In the genomic region with DNA sequence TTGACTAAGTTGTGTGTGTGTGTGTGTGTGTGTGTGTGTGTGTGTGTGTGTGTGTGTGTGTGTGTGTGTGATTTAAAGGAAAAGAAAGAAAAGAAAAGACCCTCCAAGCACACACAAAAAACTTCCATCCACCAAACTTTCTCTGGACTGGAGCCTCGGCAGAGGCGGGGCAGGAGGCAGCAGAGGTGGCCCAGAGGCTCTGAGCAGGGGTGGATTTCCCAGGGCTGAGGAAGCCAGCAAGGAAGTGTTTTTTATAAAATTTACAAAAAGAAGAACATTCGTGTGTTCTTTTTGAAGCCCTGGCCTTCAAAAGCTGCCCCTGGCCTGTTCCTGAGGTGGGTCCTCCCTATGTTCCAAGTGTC, we compare ENCODE assay signal across 8 mouse cellular contexts. TPM values are rescaled to one million over a fixed set of nuclear protein-coding genes. Genes with fewer than 3 reads are reported as not detected.
DNase-seq lines count a peak whose midpoint lies in the region; ATAC-seq and TF ChIP-seq lines count a peak whose summit lies in the region.

No protein-coding gene starts in this region.

- H3K27me3 ChIP-seq in neural tube, embryonic 11.5 days (ENCODE audit: control insufficient read depth, insufficient read depth, low read length): peaks cover 72% of the 10 kb centered on the region
- H3K27me3 ChIP-seq in liver, embryonic 11.5 days (replicated peaks; ENCODE audit: control insufficient read depth, insufficient read depth, low read length): peaks cover 59% of the 10 kb centered on the region

- H3K4me1 ChIP-seq in neural tube, embryonic 11.5 days (ENCODE audit: control insufficient read depth, insufficient read depth, low read length): peaks cover 43% of the 10 kb centered on the region
- peaks cover 27% of the 10 kb centered on the region for H3K4me1 ChIP-seq in liver, embryonic 11.5 days (replicated peaks; ENCODE audit: control insufficient read depth, insufficient read depth, low read length)

- ATAC-seq in neural tube, embryonic 11.5 days (ENCODE audit: insufficient read depth, low FRiP score, low TSS enrichment): no peak; the same call in 1 of the 2 replicates
- ATAC-seq in liver, embryonic 11.5 days (replicated peaks; ENCODE audit: low FRiP score): no peak

- H3K4me2 ChIP-seq in neural tube, embryonic 11.5 days (ENCODE audit: low read depth): no peak overlapping the region
- H3K4me2 ChIP-seq in liver, embryonic 11.5 days: no peak overlapping the region

- intact Hi-C loops in gastrocnemius, adult 2 months (cut with DNase I): no loop called here

- no peak overlapping the region for H3K4me3 ChIP-seq in gastrocnemius, adult 2 months
- H3K4me3 ChIP-seq in neural tube, embryonic 11.5 days (ENCODE audit: low read depth, low read length): no peak overlapping the region
- no peak overlapping the region for H3K4me3 ChIP-seq in liver, embryonic 11.5 days (ENCODE audit: low read depth, low read length)

- no peak for TF ChIP-seq CTCF in gastrocnemius, adult 2 months (IDR thresholded peaks at IDR 0.05)

- 29% methylated on average over 3 of the region's 3 CpGs for WGBS in neural tube, embryonic 11.5 days
- 38% methylated on average over 3 of the region's 3 CpGs for WGBS in liver, embryonic 11.5 days

- peak; percentile 57 for DNase-seq in gastrocnemius, adult 2 months
- DNase-seq in gastrocnemius, postnatal 4 days (ENCODE audit: low spot score in 2 of 2): no peak
- no peak for DNase-seq in neural tube, embryonic 11.5 days (ENCODE audit: low spot score)
- no peak for DNase-seq in neural tube, embryonic 10.5 days (ENCODE audit: extremely low spot score, low spot score)
- no peak for DNase-seq in liver, embryonic 11.5 days (ENCODE audit: low spot score)
- no peak for DNase-seq in B cell, adult 2 months
- no peak for DNase-seq in embryo, embryonic 10.5 days (ENCODE audit: low spot score)
- DNase-seq in thymus, postnatal 14 days: no peak

- no peaks in the 10 kb centered on the region for H3K36me3 ChIP-seq in neural tube, embryonic 11.5 days (ENCODE audit: control insufficient read depth, insufficient read depth, low read length)
- no peaks in the 10 kb centered on the region for H3K36me3 ChIP-seq in liver, embryonic 11.5 days (ENCODE audit: control insufficient read depth, insufficient read depth, low read length)

- H3K9me3 ChIP-seq in neural tube, embryonic 11.5 days (ENCODE audit: control insufficient read depth, low read length): no peaks in the 10 kb centered on the region
- H3K9me3 ChIP-seq in liver, embryonic 11.5 days (ENCODE audit: control insufficient read depth, low read length): no peaks in the 10 kb centered on the region

- no peak overlapping the region for H3K9ac ChIP-seq in neural tube, embryonic 11.5 days (ENCODE audit: low read length)
- no peak overlapping the region for H3K9ac ChIP-seq in liver, embryonic 11.5 days (ENCODE audit: low read depth, low read length)

- H3K27ac ChIP-seq in gastrocnemius, adult 2 months: peak overlapping the region; percentile 82
- H3K27ac ChIP-seq in neural tube, embryonic 11.5 days (ENCODE audit: low read depth, low read length): peak overlapping the region; percentile 68
- peak overlapping the region; percentile 46 for H3K27ac ChIP-seq in liver, embryonic 11.5 days (ENCODE audit: low read depth, low read length)

RNA-seq across cellular contexts. Expression of gene G430095P16Rik, which starts 10.1 kb away (rescaled TPM):
- total RNA-seq in gastrocnemius, adult 2 months (2021): under 1 TPM; 0.36 to 0.78 TPM
- total RNA-seq in gastrocnemius, postnatal 4 days (2021): 10 to 100 TPM in 1 of 2 experiments, 1 to 10 TPM in 1; 7.8 to 10.2 TPM
- polyA plus RNA-seq in neural tube, embryonic 11.5 days (2014; fragmentation: Nextera tagmentation; extraction: Ambion mirVana): 0.84 and 1.8 TPM in 2 replicates
- polyA plus RNA-seq in liver, embryonic 11.5 days (2014; fragmentation: Nextera tagmentation; extraction: Ambion mirVana): 11.8 and 12.3 TPM in 2 replicates

RNA-seq across cellular contexts. Expression of gene Lyl1, which starts 11.5 kb away (rescaled TPM):
- total RNA-seq in gastrocnemius, adult 2 months (2021): 1 to 10 TPM; 1.1 to 1.3 TPM
- total RNA-seq in gastrocnemius, postnatal 4 days (2021): 1 to 10 TPM; 6.0 to 7.1 TPM
- 4.6 and 5.3 TPM in 2 replicates for polyA plus RNA-seq in neural tube, embryonic 11.5 days (2014; fragmentation: Nextera tagmentation; extraction: Ambion mirVana)
- 67.9 and 68.6 TPM in 2 replicates for polyA plus RNA-seq in liver, embryonic 11.5 days (2014; fragmentation: Nextera tagmentation; extraction: Ambion mirVana)

RNA-seq across cellular contexts. Expression of gene Nacc1, which starts 25.1 kb away (rescaled TPM):
- total RNA-seq in gastrocnemius, adult 2 months (2021): 10 to 100 TPM; 18.7 to 24.3 TPM
- total RNA-seq in gastrocnemius, postnatal 4 days (2021): 10 to 100 TPM; 44.9 to 45.6 TPM
- polyA plus RNA-seq in neural tube, embryonic 11.5 days (2014; fragmentation: Nextera tagmentation; extraction: Ambion mirVana): 26.2 and 27.0 TPM in 2 replicates
- 23.0 and 25.2 TPM in 2 replicates for polyA plus RNA-seq in liver, embryonic 11.5 days (2014; fragmentation: Nextera tagmentation; extraction: Ambion mirVana)

RNA-seq across cellular contexts. Expression of gene Trmt1, which starts 26.6 kb away (rescaled TPM):
- 10 to 100 TPM; 45.6 to 57.5 TPM for total RNA-seq in gastrocnemius, adult 2 months (2021)
- total RNA-seq in gastrocnemius, postnatal 4 days (2021): 10 to 100 TPM; 50.5 to 53.8 TPM
- 60.4 and 60.6 TPM in 2 replicates for polyA plus RNA-seq in neural tube, embryonic 11.5 days (2014; fragmentation: Nextera tagmentation; extraction: Ambion mirVana)
- 94.1 and 95.6 TPM in 2 replicates for polyA plus RNA-seq in liver, embryonic 11.5 days (2014; fragmentation: Nextera tagmentation; extraction: Ambion mirVana)

RNA-seq across cellular contexts. Expression of gene Ier2, which starts 50.1 kb away (rescaled TPM):
- 1 to 10 TPM; 5.9 to 6.5 TPM for total RNA-seq in gastrocnemius, adult 2 months (2021)
- 10 to 100 TPM; 21.5 to 26.1 TPM for total RNA-seq in gastrocnemius, postnatal 4 days (2021)
- 71.6 and 79.4 TPM in 2 replicates for polyA plus RNA-seq in neural tube, embryonic 11.5 days (2014; fragmentation: Nextera tagmentation; extraction: Ambion mirVana)
- 46.5 and 50.1 TPM in 2 replicates for polyA plus RNA-seq in liver, embryonic 11.5 days (2014; fragmentation: Nextera tagmentation; extraction: Ambion mirVana)

Comparison
In these comparisons a context has a peak if more than half of its experiments do, and no peak if none do; other contexts are left out.
1. RNA of gene G430095P16Rik, which starts 10.1 kb away (total RNA-seq): 7.8 to 10.2 TPM in gastrocnemius, postnatal 4 days; 0.36 to 0.78 TPM in gastrocnemius, adult 2 months; every median in the first group is over 4 times any median in the second.
2. Peak in every context shown above with its lines, with median percentiles within 50 percentile points of each other: H3K27ac ChIP-seq.